Mouse (Mus musculus) left cerebral cortex, postnatal 36 days (tissue): ENCODE measurements around the gene Cps1. TPM values are rescaled to one million over a fixed set of nuclear protein-coding genes. Genes with fewer than 3 reads are reported as not detected.

Experiments
- DNase-seq, 2 experiments: peaks; one replicate each; pipeline ENCODE4 v3.0.0; 2021 to 2022; ENCODE audit warnings: low spot score in 2 of 2, mixed read lengths in 1 of 2
- intact Hi-C: fragments of 180-260 bp; cut with DNase I; formaldehyde crosslinking; loops from one replicate; pipeline ENCODE4 v1.15.1; 2025
- total RNA-seq, 2 experiments: library from RNA; stranded (reverse); gene quantifications; 2 replicates each; pipeline ENCODE4 v1.2.3; 2021

The Cps1 gene
- total RNA-seq, 2 experiments from 2014 or later = 0.16 to 0.32 TPM

DNA sequence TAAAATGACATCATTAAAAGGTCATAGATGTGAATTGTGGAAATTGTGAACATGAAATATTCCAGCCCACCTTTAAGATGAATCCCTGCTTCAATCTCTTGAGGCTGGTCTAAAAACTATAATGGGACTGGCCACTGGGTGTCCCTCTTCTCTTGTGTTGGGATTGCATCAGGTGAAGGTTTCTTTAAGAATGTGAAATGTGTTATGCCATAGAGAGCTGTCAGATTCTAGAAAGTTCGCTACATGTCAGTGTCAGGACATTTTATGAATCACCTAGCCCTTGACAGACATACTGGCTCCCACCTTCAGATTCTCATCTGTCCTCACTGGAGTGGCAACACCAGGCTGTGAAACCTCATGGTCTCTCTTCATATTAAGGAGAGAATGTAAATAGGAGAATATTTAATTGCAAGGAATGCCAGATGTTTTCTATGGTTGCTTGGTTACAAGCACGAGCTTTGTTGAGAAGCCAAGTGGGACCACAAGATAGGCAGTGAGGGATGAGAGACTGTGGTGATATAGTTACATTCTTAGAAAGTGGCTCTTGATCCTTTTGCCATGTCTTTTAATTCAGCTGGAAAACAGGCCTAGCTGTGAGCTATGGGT is 95.6 kb downstream of the Cps1 start:
- intact Hi-C loops = no loop called here
- peak in 1 of 2 experiments; percentile 16 for DNase-seq

DNA sequence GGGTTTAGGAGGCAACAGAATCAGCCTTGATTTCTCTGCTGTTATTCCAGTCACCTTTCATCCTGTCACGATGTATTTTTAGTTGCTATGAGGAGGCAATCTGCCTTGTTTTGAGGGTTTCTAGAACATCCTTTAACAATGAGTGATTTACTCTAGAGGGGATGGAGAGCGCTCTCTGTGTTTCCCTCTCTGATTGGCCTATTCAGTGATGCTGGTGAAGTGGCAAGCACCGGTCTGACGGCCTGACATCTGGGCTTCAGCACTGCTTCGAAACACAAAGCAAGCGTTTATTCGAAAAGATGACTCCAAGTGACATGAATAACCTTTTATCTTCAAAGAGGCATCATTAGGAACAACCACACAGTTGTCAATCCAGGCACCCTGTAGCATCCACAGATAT is 100.8 kb downstream of the Cps1 start:
- intact Hi-C loops = no loop called here
- no peak for DNase-seq

DNA sequence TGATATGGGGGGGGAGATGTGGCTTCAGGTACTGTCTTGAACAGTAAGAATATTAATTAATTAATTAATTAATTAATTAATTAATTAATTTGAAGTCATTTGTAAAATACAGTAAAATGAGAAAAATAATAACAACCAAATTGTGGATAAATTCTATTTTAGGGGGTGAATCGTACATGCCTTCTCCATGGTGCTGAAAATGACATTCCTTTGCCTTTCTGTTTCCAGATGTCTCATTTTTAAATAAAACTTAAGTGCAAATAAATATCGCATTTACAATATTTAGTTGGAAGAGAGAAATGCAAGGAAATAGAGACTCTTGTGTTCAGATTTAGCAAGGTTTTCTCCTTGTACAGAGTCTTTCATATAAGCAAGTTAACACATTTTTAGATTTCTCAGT is 112.0 kb downstream of the Cps1 start:
- DNase-seq = no peak
- intact Hi-C loops = no loop called here

DNA sequence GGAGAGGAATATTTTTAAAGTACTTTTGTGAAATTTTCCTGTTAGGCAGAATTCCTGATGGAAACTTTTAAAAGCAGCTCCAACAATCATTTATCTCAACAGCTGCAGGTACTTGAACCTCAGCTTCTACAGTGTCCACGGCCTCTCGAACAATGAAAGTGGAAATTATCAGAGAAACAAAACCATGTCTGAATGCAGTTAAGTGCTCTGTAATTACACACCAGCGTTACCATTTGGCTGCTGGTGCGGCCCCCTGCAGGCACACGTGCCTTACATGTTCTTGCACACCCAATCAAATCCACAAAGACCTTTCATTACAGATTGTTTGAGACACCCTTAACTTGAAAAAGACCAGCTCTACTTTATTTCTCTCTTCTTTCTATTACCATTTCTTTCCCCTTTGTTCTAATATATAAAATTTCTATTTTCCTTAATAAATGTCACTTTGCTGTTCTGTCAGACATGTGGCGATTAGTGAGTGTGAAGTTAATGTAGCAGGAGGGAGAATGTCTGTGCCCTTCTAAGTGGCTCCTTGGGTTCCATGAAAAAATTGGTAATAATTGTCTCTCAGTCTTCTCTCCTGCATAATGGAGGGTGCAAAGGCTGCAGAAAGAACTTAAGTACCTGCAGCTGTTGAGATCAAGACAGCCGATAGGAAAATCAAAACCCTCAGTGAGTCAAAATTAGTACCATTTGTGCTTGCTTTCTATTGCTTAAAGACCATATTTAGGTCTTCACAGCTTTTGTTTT is 112.8 kb downstream of the Cps1 start:
- no peak for DNase-seq
- intact Hi-C loops = no loop called here

DNA sequence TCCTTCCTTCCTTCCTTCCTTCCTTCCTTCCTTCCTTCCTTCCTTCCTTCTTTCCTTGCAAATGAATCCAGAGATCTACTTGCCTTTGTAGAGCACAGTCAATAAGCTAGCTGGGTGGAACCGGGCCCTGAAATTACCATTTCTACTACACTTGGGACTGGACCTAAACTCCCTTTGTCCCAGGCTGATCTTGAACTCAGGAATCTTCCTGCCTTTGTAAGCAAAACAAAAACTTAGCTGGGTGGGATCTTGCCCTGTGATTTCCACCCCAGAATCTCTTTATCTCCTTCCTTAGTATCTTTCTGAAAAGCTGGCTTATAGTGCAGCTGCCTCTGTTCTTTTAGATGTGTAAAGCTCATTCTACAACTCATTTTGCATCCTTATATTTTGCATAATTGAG is 115.6 kb downstream of the Cps1 start:
- no peak for DNase-seq
- intact Hi-C loops = no loop called here

DNA sequence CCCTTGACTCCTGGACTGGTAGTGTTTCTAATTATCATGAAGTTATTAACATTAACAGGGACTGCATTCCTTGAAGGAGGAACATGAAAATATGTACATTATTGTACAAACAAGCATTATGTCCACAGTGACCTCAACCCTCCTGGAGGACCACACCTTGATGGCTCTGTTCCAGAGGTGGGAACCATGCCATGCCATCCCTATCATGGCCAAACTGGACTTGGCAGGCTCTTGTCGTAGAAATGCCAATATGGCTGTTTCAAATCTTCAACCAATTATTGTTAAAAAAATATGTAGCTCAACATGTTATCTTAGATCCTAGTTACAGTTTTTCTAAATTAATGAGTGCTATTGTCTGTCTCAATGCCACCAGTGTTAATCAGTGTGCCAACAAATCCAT is 116.1 kb downstream of the Cps1 start:
- intact Hi-C loops = no loop called here
- no peak for DNase-seq

DNA sequence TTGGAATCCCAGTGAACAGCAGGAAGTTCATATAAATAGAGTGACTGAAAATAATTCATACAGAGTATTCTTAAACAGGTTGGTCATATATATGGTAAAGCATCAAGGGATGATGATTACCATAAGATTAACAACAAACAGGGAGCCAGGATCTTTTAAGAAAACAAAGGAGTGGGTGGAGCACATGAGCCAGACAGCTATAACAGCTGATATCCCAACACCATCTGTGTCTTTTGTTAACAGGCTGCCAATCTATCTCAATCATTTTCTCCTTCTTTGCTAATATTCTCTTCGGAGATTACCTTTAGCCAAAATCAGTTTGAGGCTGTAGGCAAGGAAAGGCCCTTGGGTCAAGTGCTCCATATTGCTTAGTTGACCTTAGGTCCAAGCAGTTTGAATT is 142.4 kb downstream of the Cps1 start:
- intact Hi-C loops = no loop called here
- DNase-seq = no peak

DNA sequence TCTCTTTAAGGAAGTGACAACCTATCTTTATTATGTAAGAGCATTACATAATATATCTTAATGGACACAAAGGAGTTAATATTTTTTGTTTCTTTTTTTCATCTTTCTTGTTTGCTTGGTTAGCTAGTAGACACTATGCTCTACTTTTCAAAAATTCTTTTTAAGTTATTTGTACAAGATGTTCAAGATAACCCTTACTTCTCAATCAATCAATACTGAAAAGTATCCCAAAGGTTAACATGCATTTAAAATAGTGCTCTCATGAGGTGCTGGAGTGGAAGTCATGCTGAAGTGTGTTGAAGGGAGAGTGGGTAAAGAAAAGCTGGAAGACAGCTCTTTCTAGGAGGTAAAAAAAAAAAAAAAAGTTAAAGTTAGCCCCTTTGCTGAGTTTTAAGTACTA is 145.1 kb downstream of the Cps1 start:
- no peak for DNase-seq
- intact Hi-C loops = no loop called here

DNA sequence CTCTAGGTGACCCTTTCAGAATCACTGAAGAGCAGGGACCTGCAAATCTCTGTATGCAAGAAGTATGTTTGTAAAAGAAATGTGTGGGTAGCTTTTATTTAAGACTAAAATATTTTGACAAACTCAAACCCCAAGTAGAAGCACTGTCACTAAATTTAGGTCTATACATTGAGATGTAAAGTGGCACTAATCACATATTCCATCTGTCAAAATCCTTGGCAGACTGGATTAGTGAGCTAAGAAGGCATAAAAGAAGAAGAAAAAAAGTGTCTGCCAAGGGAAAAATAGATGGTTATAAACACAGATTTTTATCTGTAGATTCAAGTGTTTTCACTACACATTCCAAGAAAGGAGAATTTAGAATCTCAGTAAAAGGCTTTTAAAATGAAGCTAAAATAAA is 145.6 kb downstream of the Cps1 start:
- intact Hi-C loops = no loop called here
- no peak for DNase-seq

DNA sequence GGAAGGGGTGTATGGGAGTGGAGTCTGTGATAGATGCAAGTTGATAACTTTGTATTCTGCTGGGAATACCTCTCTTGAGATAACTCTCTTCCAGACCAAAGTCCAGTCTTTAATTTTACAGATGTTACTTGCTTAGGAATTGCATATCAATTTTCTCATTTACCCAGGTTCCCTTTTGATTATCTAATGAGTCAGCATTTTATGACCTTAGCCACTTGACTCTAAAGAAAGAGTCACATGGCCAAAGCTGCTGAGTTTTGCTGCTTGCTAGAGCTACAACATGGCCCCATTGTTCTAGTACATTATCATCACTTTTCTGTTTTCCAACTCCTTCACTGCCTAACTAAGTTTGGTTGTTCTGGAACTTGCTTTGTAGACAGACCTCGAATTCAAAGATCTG is 153.4 kb downstream of the Cps1 start:
- intact Hi-C loops = no loop called here
- DNase-seq = no peak

Other genes starting within 250 kb of the Cps1 start
- gene Myl1, start 177.6 kb upstream of the Cps1 start, total RNA-seq = under 1 TPM in 1 of 2 experiments, not detected in 1; 0.84 TPM
- 100 to 1,000 TPM; 177 to 209 TPM for gene Lancl1, start 84.2 kb upstream of the Cps1 start, total RNA-seq